Mouse (Mus musculus): ENCODE measurements at regions not wholly inside any gene's neighbourhood (a gene's known extent, or its start where the extent isn't known, plus 50 kb on each side); places are given as distances from the start of the nearest gene placed in this dataset.

GRCm38 (mm10) chr13:83084948-83085347 is 418.9 kb upstream of the Mef2c start:
- intact Hi-C loops (cut with DNase I): no loop called here
- no peak for DNase-seq

GRCm38 (mm10) chr13:83099908-83100307 is 403.9 kb upstream of the Mef2c start:
- DNase-seq: no peak
- intact Hi-C loops (cut with DNase I): no loop called here

- no peak for DNase-seq
- intact Hi-C loops (cut with DNase I): no loop called here
Measured at GRCm38 (mm10) chr13:83110610-83111009, 393.2 kb upstream of the Mef2c start.

DNA sequence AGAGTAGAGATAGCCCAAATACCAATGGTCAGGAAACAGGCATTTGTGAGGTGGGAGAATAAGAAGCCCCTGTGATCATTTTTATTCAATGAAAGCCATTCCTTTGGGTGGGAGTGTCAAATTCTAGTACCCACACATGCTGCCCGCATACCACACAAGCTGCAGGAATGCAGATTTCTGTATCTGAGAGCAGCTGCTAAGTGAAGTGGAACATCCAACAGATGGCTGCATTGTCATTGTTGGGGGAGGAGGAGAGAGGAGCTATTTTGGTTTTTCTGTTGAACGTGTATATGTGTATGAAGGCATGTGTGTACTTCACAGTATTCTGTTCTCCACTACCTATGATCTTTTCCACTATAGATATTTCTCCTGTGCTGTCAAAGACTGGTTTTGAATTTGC is 392.3 kb upstream of the Mef2c start:
- intact Hi-C loops (cut with DNase I): no loop called here
- no peak for DNase-seq

DNA sequence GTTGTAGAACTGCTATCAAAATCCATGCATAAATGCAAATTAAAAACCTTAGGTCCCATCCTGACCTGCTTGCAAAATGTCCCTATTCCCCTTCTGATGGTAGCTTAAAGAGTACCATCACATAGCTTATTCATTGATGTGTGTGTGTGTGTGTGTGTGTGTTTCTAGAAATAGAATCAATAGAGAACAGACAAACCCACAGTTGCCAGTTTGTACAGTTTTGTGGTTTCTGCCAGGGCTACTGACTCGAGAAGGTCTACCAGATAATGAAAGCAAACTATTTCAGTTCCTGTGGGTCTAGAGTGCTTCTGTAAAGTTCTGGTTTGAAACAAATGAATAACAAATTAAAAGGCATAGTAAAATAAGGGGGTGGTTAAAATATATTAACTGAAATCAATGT is 391.5 kb upstream of the Mef2c start:
- intact Hi-C loops (cut with DNase I): no loop called here
- no peak for DNase-seq

GRCm38 (mm10) chr13:83112741-83113140 is 391.1 kb upstream of the Mef2c start:
- intact Hi-C loops (cut with DNase I): no loop called here

DNA sequence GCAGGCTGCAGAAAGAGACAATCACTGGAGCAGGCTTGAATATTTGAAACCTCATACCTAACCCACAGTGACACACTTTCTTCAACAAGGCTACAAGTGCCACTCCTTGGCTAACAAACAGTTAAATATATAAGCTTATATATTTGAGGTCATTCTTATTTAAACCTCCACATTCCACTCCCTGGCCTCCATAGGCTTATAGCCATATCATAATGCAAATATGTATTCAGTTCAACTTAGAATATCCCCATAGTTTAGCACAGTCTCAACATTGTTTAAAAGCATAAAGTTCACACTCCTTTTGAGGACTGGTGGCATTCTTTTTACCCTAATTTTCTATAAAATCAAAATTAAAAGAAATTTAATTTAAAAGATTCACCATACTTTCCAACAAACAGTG is 390.0 kb upstream of the Mef2c start:
- no peak for DNase-seq
- intact Hi-C loops (cut with DNase I): no loop called here

More at GRCm38 (mm10) chr13:83112741-83113140, 391.1 kb upstream of the Mef2c start:
- no peak for DNase-seq

DNA sequence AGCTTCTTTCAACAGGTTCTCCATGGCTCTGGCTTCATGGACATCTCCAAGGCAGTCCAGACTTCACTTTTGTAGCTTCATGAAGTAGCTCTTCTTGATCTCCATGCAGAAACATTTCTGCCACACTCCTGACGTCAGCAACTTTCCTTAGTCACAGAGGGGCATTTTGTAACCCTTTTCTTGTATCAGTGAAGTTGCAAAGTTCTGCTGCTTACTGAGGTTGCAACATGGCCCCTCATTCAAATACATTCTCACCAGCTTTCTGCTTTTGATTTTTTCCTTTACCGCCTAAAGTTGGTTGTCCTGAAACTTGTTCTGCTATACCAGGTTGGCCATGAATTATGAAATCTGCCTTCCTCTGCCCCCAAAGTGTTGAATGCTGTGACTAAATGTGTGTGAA is 389.4 kb upstream of the Mef2c start:
- intact Hi-C loops (cut with DNase I): no loop called here
- DNase-seq: no peak

GRCm38 (mm10) chr13:83115691-83116090 is 388.1 kb upstream of the Mef2c start:
- no peak for DNase-seq
- intact Hi-C loops (cut with DNase I): no loop called here

DNA sequence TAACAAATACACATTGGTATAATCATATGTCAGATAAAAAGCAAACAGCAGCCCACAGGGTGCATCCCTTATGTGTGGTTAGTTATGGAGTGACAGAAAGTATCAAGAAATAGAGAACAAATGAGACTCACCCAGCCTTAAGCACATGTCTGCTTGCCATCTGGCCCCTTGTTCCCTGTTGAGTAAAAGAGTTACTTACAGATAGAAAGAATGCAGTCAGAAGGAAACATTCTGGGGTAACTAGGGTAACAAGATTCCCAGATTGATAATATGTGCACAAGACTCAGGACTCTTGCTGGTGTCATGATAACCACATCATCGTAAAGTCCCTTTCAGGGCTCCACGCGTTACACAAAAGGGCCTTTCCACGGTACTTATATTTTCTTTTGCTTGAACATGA is 383.5 kb upstream of the Mef2c start:
- intact Hi-C loops (cut with DNase I): no loop called here
- DNase-seq: no peak

DNA sequence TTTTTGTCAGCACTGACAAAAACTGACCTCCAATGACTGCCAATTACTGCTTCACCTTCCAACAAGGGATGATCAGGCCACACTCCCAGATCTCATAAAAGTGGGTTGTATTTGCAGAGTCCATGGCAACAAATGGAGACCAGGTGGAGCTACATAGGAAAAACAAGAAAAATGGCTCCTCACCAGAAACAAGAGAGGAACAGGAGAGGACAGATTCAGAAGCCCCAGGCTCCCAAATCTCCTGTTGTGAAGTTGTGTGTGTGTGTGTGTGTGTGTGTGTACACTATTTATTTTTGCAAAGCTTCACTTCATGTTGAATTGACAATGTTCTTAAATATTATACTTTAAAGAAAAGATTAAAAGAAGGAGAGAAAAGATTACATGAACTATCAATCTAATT is 380.2 kb upstream of the Mef2c start:
- intact Hi-C loops (cut with DNase I): no loop called here
- no peak for DNase-seq

- DNase-seq: no peak
- intact Hi-C loops (cut with DNase I): no loop called here
Measured at GRCm38 (mm10) chr13:83124651-83125050, 379.2 kb upstream of the Mef2c start.

GRCm38 (mm10) chr13:83126438-83126837 is 377.4 kb upstream of the Mef2c start:
- intact Hi-C loops (cut with DNase I): no loop called here

GRCm38 (mm10) chr13:83131129-83131981 is 372.5 kb upstream of the Mef2c start:
- DNase-seq: no peak
- intact Hi-C loops (cut with DNase I): no loop called here

More at GRCm38 (mm10) chr13:83126438-83126837, 377.4 kb upstream of the Mef2c start:
- DNase-seq: no peak

DNA sequence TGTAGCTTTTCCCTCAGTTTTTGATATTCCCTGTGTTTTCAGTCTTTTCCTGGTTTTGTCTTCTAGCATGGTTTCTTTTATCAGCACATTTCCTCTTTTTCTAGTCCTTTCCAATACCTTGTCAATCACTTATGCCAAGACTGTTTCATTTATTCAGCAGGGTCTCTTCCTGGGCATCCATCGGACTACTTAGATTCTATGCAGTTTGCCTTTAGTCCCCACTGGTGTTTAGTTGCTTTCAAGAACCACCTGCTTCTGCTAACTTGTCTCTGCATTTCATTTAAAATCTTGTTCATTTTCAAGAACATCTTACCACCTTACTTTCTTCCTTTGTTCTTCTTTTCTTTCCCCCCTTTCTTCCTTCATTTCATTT is 371.9 kb upstream of the Mef2c start:
- intact Hi-C loops (cut with DNase I): no loop called here
- no peak for DNase-seq

GRCm38 (mm10) chr13:83132671-83133638 is 370.9 kb upstream of the Mef2c start:
- intact Hi-C loops (cut with DNase I): no loop called here

GRCm38 (mm10) chr13:83143316-83143715 is 360.5 kb upstream of the Mef2c start:
- no peak for DNase-seq
- intact Hi-C loops (cut with DNase I): no loop called here

More at GRCm38 (mm10) chr13:83132671-83133638, 370.9 kb upstream of the Mef2c start:
- no peak for DNase-seq

DNA sequence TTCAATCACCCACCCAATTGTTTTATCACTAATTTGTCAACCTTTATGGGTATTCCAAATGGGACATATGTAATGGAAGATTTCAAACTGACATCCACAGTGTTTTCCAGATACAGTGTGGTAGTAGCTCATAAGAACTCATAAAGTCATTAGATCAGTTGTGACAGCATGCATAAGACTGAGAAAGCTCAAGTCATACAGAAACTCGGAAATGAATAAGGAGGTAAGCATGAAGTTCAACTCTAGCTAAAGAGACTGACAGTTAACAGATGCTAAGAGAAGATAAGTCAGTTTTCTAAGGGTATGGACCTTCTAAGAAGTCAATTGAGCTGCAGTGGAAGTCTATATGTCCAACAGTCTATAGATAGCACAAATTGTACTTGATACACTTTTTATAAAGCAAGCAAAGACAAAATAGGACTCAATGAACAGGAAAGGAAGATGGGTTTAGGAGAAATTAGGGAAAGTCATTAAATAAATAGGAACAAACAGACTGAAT is 349.2 kb upstream of the Mef2c start:
- intact Hi-C loops (cut with DNase I): no loop called here
- DNase-seq: no peak

DNA sequence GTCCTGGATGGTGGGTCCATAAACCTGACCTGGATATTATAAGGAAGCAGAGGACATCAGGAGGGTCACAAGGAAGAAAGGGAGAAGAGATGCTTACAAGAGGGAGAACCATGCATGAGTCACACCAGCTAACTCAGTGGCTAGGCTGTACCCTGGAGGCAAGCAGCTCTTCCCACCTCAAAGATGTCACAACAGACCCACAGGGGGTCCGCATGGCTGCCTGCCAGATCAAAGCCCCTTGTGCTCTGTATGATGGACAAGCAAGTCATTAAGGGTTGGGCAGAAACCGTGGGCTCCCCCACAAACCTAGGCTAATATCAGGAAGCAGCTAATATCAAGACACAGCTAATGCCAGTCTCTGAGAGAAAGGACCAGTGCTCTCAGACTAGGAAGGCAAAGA is 343.9 kb upstream of the Mef2c start:
- intact Hi-C loops (cut with DNase I): no loop called here
- DNase-seq: no peak

DNA sequence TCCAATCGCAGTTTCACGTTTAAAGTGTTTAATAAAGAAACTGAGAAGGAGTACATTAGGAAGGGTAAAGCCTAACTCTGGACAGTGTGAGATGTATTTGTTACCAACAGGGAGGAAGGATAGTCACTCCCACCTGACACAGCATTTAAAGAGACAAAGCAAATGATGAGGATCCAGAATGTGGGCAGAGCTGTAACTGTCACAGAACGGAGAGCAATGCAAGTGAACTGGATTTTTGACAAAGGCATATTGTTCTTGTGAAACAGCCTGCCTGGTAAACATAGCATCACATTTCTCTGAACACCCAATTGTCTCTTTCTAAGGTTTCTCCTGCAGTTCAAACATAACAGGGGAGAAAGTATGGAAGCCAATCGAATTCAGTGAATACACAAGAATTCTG is 341.1 kb upstream of the Mef2c start:
- intact Hi-C loops (cut with DNase I): no loop called here
- DNase-seq: no peak

GRCm38 (mm10) chr13:83175086-83175485 is 328.7 kb upstream of the Mef2c start:
- DNase-seq: no peak
- intact Hi-C loops (cut with DNase I): no loop called here

All from heart, postnatal 36 days (tissue).